Mouse (Mus musculus): ENCODE measurements around the gene Arid5b.

DNA sequence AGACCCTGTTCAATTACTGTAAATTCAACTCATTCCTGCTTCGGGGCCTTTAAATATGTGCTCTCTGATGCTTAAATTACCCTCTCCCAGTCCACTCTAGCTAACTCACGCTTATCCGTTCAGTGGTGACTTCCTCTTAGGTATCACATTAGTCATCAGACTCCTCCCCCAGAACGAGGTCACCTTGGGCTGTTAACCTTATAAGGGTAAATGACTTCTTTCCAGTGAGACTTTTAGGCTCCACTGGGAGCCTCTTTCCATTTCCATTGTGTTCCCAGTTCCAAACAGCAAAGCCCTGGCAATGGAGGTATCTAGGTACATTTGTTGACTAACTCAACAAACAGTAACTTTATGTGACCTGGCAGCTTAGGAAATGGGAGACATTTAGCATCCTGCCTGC is 186.7 kb downstream of the Arid5b start:
- TF ChIP-seq POLR2A (IDR thresholded peaks at IDR 0.05; ENCODE audit: low read depth, low read length) (no peak), CTCF (conservative IDR thresholded peaks at IDR 0.05; ENCODE audit: insufficient read depth, insufficient read length, low read depth, low read length) (no peak)

Measured in kidney, adult 2 months (tissue).